Mouse (Mus musculus): ENCODE measurements around the gene Tada3. TPM values are rescaled to one million over a fixed set of nuclear protein-coding genes. Genes with fewer than 3 reads are reported as not detected.

Tada3 gene
- polyA plus RNA-seq, 1 experiment from 2014 or later = 64.5 TPM

DNA sequence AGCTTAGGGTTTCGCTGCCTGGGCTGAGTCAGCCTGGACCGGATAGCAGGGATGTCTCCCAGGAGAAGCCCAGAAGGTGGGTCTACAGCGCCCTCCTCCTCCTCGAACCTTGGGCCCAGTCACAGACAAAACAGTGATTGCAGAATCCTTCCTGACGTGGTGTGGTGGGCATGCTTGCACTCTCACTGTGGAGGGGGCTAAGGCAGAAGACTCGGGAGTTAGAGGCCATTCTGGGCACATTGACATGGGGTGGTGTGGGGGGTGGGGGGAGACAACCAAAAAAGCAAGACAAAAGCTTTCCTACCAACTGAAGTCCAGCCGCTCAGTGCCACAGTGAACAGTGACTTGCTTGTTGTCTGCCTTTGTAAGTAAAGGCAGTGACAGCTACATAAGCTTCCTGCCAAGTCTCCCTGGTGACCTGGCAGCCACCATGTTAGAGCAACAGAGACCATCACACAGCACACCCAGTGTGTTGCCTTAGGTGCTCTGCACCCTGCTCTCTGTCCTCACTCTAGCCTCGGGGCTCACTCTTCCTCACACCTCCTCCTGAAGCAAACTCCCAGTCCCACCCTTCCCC is 6.8 kb upstream of the Tada3 start:
- Histone ChIP-seq H3K9me3 (replicated peaks) (no peaks in the 10 kb centered on the region), H3K4me2 (replicated peaks) (no peak overlapping the region), H3K27me3 (no peaks in the 10 kb centered on the region), H3K4me1 (peaks cover under 1% of the 10 kb centered on the region; the same call in 1 of the 2 replicates), H3K4me3 (no peak overlapping the region), H3K36me3 (peaks cover 87% of the 10 kb centered on the region), H3K9ac (no peak overlapping the region), H3K27ac (no peak overlapping the region)
- no peak for ATAC-seq (ENCODE audit: low FRiP score)
- 90% methylated on average over 8 of the region's 8 CpGs for WGBS

DNA sequence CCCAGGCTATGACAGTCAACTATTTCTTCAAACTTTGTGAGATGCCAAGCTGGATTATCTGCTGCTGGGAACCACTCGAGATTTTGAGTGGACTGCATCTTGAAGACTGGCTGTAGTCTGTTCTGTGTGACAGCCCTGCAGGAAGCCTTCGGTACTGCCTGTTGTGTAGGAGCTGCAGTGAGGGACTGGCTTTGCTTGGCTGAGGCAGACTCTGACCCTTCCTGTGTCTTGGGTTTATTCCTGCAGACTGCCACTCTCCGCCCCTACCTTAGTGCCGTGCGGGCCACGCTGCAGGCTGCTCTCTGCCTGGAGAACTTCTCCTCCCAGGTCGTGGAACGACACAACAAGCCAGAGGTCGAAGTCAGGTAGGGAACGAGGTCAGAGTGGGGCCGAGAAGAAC is 2.8 kb upstream of the Tada3 start:
- no peak for ATAC-seq (ENCODE audit: low FRiP score)
- H3K27me3 ChIP-seq = no peaks in the 10 kb centered on the region
- no peak overlapping the region for H3K4me3 ChIP-seq
- no peak overlapping the region for H3K9ac ChIP-seq
- no peak overlapping the region for H3K27ac ChIP-seq
- no peak overlapping the region for H3K4me2 ChIP-seq (replicated peaks)
- H3K4me1 ChIP-seq = peaks cover 17% of the 10 kb centered on the region
- H3K9me3 ChIP-seq (replicated peaks) = no peaks in the 10 kb centered on the region
- WGBS = 93% methylated on average over 11 of the region's 11 CpGs
- H3K36me3 ChIP-seq = peaks cover 57% of the 10 kb centered on the region

DNA sequence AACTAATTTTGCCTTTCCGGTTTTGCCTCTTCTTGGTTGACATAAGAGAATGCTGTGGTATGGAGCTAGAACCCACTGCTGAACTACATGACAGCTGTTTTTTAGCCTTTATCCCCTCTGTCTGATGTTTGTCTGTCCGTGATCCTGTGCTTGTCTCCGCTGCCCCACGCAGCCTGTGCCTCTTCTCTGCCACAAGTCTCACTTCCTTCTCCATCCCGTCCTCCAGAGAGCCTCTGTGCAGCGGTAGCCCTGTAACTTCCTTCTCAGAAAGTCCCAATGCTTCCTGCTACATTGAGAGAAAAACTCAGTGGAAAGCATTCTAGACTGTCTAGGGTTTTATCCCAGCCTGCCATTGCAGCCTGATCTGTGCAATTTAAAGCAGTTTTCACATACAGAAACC is 1.6 kb upstream of the Tada3 start:
- no peak overlapping the region for H3K27ac ChIP-seq
- peaks cover 17% of the 10 kb centered on the region for H3K4me1 ChIP-seq
- H3K4me3 ChIP-seq = peak overlapping the region; percentile 85
- peak overlapping the region; percentile 96 for H3K4me2 ChIP-seq (replicated peaks)
- H3K9me3 ChIP-seq (replicated peaks) = no peaks in the 10 kb centered on the region
- H3K36me3 ChIP-seq = peaks cover 57% of the 10 kb centered on the region
- ATAC-seq (ENCODE audit: low FRiP score) = no peak
- WGBS = 88% methylated on average over 6 of the region's 6 CpGs
- H3K9ac ChIP-seq = peak overlapping the region; percentile 96; the same call in 1 of the 2 replicates
- H3K27me3 ChIP-seq = no peaks in the 10 kb centered on the region

DNA sequence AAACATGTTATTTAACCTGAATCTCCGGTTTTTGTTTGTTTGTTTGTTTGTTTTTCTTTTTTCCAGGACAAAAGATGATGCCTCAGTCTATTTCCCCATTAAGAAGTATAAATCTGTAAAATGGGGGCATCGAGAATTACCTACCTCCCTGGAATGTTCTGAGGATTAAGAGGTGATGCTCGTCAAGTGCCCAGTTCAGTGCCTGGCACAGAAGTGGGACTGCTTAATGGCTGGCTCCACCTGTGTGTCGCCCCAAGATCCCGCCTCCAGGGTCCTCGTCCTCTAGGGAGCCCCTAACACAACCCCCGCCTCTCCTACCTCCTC is 549 bp downstream of the Tada3 start:
- no peaks in the 10 kb centered on the region for H3K9me3 ChIP-seq (replicated peaks)
- peaks cover 17% of the 10 kb centered on the region for H3K4me1 ChIP-seq
- peak overlapping the region; percentile 95 for H3K27ac ChIP-seq
- H3K27me3 ChIP-seq = no peaks in the 10 kb centered on the region
- 12% methylated on average over 7 of the region's 7 CpGs for WGBS
- ATAC-seq (ENCODE audit: low FRiP score) = no peak
- H3K36me3 ChIP-seq = peaks cover 54% of the 10 kb centered on the region
- peak overlapping the region; percentile 96 for H3K9ac ChIP-seq
- peak overlapping the region; percentile 96 for H3K4me2 ChIP-seq (replicated peaks)
- peak overlapping the region; percentile 85 for H3K4me3 ChIP-seq

DNA sequence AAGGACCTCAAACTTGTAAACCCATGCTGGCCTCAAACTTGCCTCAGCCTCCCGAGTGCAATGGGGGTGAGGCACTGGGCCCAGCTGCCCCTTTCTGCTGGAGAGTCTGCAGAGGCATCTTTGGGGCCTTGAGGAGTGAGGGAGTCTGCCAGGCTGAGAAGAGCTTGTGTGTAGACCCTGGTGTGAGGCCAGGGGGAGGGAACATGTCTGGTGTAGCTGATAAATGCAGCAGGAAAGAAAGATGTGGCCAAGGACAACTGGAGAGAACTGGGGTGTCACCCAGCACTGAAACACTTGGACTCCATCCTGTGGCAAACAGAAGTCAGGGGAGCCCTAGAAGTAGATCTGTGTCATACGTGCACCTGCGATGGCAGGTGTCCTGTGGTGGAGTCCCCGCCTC is 4.2 kb downstream of the Tada3 start:
- Histone ChIP-seq H3K27me3 (no peaks in the 10 kb centered on the region), H3K27ac (no peak overlapping the region), H3K36me3 (peaks cover 72% of the 10 kb centered on the region), H3K9ac (no peak overlapping the region), H3K9me3 (replicated peaks) (no peaks in the 10 kb centered on the region), H3K4me1 (peaks cover 7% of the 10 kb centered on the region), H3K4me2 (replicated peaks) (no peak overlapping the region), H3K4me3 (no peak overlapping the region)
- WGBS = 86% methylated on average over 4 of the region's 4 CpGs
- ATAC-seq (ENCODE audit: low FRiP score) = no peak

DNA sequence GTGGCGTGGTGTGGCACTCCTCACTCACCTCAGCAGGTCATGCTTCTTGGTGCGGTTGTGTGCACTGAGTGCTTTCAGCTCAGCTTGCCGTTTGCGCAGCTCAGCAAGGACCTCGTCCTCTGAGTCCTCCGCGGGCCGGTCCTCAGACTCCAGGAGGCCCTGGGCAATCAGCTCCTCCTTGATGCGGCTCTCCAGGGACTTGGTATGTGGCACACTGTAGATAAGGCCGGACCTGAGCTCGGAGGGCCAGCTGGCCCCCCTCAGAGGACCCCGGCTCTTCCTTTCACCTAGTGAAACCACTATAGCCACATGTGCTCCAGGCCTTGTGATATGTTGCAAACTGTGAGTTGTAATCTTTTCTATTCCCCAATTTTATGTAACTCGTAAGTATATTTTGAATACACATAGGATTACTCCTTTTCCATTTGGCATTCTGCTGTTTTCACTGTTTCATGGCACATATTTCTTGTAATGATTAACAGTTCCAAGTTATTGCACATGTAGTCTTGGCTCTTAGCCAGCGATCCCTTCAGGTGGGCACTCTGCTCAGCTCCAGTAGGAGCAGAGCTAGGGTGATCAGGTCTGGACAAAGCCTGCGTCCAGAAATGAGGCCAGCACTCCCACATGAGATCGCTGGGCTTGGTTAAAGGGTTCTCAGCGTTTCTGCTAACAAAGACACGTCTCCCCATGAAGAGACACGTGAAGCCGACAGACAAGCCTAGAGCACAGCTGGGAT is 7.3 kb downstream of the Tada3 start:
- no peak for ATAC-seq (ENCODE audit: low FRiP score)
- no peak overlapping the region for H3K27ac ChIP-seq
- no peaks in the 10 kb centered on the region for H3K27me3 ChIP-seq
- no peaks in the 10 kb centered on the region for H3K4me1 ChIP-seq
- no peak overlapping the region for H3K4me2 ChIP-seq (replicated peaks)
- H3K9ac ChIP-seq = no peak overlapping the region
- no peaks in the 10 kb centered on the region for H3K9me3 ChIP-seq (replicated peaks)
- H3K4me3 ChIP-seq = no peak overlapping the region
- H3K36me3 ChIP-seq = peaks cover 76% of the 10 kb centered on the region
- WGBS = 93% methylated on average over 20 of the region's 20 CpGs

DNA sequence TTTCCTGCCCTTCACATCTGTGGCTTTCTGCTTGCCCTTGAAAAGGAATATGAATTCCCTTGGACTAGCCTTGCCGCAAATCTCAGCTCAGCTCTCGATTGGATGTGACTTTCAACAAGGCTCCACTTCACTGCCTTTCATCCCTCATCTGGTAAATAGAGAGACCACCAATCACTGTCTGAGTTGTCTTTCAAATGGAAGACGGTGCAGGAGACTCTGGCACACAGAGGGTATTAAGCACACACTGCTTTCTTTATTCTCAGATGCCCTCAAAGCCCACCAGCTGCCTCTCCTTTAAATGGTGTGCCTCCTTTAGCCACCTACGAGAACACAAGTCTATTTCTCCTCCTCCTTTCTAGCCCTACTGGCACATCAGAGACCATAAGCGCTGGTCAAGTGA is 9.1 kb downstream of the Tada3 start:
- no peaks in the 10 kb centered on the region for H3K4me1 ChIP-seq
- no peak for ATAC-seq (ENCODE audit: low FRiP score)
- H3K4me2 ChIP-seq (replicated peaks) = no peak overlapping the region
- no peak overlapping the region for H3K4me3 ChIP-seq
- peaks cover 62% of the 10 kb centered on the region for H3K36me3 ChIP-seq
- no peak overlapping the region for H3K27ac ChIP-seq
- WGBS = 83% methylated on average over 5 of the region's 5 CpGs
- H3K9ac ChIP-seq = no peak overlapping the region
- no peaks in the 10 kb centered on the region for H3K9me3 ChIP-seq (replicated peaks)
- H3K27me3 ChIP-seq = no peaks in the 10 kb centered on the region

DNA sequence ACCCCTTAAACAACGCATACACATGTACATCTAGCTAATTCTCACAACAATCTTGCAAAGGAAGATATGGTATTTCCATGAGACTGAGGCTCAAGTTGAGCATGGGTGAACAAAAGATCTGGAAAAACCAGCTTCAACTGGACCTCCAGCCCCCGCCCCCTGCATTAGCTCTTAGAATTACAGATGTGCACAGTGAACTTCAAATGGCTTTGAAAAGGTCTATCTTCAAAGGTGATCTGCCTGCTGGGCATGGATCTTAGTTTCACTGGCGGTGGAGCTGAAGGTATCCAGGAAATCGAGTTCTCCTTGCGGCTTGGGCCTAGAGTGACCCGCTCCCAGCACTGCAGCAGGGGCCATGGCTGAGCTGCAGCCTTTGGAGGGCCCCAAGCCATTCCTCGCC is 9.6 kb downstream of the Tada3 start:
- H3K9ac ChIP-seq = no peak overlapping the region

DNA sequence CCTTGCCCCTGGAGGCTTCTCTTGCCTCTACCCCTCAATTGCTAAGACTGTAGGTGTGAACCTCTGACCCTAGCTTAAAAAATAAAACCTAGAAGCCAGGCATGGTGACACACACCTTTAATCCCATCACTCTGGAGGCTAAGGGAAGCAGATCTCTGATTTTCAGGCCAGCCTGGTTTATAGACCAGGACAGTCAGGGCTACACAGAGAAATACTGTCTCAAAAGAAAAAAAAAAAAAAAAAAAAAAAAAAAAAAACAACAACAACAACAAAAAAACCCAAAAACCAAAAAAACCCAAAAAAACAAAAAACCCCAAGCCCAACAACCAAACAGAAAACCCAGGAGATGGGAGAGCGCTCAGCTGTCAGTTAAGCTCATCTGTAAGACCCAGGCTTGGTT is 10.1 kb downstream of the Tada3 start:
- Histone ChIP-seq H3K9ac (no peak overlapping the region), H3K4me2 (replicated peaks) (no peak overlapping the region), H3K4me3 (no peak overlapping the region), H3K27ac (no peak overlapping the region), H3K9me3 (replicated peaks) (no peaks in the 10 kb centered on the region), H3K36me3 (peaks cover 52% of the 10 kb centered on the region), H3K4me1 (no peaks in the 10 kb centered on the region), H3K27me3 (no peaks in the 10 kb centered on the region)
- ATAC-seq (ENCODE audit: low FRiP score) = no peak
- 96% methylated on average over 1 of the region's 1 CpGs for WGBS

More for the DNA sequence above, 9.6 kb downstream of the Tada3 start:
- Histone ChIP-seq H3K4me1 (no peaks in the 10 kb centered on the region), H3K4me2 (replicated peaks) (no peak overlapping the region), H3K36me3 (peaks cover 58% of the 10 kb centered on the region), H3K9me3 (replicated peaks) (no peaks in the 10 kb centered on the region), H3K27me3 (no peaks in the 10 kb centered on the region), H3K4me3 (no peak overlapping the region), H3K27ac (no peak overlapping the region)
- WGBS = 91% methylated on average over 7 of the region's 7 CpGs
- no peak for ATAC-seq (ENCODE audit: low FRiP score)

DNA sequence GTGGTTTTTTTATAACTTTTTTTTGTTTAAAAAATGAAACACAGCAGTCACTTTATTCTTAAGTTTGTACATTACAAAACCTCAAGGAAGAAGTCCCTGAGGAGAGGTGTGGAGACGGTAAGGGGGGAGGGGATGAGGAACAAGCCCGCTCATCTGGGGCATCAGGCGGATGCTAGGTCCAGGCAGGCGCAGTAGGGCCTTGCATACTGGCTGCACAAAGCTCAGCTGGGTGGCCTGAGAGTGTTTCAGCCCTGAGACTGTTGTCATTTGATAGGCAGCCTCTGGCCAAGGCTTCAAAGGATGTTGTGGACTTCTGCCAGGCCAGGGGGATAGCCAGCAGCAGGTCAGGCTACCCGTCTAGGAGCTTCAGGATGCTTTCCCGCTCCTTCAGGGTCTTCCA is 11.0 kb downstream of the Tada3 start:
- no peaks in the 10 kb centered on the region for H3K27me3 ChIP-seq
- WGBS = 90% methylated on average over 6 of the region's 6 CpGs
- no peak overlapping the region for H3K9ac ChIP-seq
- H3K4me3 ChIP-seq = no peak overlapping the region
- H3K4me2 ChIP-seq (replicated peaks) = no peak overlapping the region
- no peaks in the 10 kb centered on the region for H3K9me3 ChIP-seq (replicated peaks)
- H3K4me1 ChIP-seq = no peaks in the 10 kb centered on the region
- no peak overlapping the region for H3K27ac ChIP-seq
- ATAC-seq (ENCODE audit: low FRiP score) = no peak
- peaks cover 43% of the 10 kb centered on the region for H3K36me3 ChIP-seq

DNA sequence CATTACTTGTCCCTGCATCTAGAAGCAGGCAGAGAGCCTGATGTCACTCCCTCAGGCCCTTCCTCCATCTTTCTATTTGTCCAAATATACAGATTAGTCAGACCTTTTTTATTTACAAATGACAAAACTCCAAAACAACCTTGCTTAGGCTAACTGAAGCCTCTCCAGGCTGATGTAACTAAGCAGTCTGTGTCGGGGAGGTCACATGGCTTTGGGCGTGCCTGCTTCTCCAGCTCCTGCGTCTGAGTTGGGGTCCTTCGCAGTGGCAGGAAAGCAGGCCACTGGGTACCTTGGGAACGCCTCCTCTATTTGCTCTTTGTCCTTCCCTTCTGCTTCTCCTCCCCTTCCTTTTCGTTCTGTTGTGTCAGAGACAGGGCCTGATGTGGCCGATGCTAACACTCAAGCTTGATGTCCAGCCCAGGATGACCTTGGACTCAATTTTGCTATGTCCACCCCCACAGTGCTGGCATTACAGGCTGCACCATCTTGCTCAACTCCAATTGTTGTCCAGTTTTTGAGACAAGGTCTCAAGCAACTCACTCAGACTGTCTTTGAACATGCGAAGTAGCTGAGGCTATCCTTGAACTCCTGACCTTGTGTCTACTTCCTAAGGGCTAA is 13.1 kb downstream of the Tada3 start:
- Histone ChIP-seq H3K9me3 (replicated peaks) (no peaks in the 10 kb centered on the region), H3K27me3 (no peaks in the 10 kb centered on the region), H3K4me3 (no peak overlapping the region), H3K4me2 (replicated peaks) (no peak overlapping the region), H3K4me1 (no peaks in the 10 kb centered on the region), H3K9ac (no peak overlapping the region), H3K36me3 (peaks cover 23% of the 10 kb centered on the region), H3K27ac (no peak overlapping the region)
- no peak for ATAC-seq (ENCODE audit: low FRiP score)
- 71% methylated on average over 8 of the region's 8 CpGs for WGBS

DNA sequence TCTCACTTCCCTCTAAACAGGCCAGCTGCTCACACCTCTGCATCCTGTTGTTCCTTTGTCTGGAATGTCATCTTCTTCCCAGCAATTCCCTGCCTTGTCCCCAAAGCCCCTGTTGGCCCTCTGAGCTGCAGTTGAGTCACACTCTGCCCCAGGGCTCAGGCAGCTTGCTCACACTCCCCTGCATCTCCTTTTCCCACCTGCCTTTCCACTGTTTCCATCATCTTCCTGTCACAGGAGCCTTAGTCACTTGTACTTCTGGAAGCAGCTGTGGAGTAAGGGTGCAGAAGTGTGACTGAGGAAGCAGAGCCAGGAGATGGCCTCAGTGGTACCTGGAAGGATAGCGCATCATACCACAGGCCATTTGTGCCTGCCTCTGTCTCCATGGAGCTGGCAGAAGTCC is 15.4 kb downstream of the Tada3 start:
- Histone ChIP-seq H3K36me3 (peaks cover 11% of the 10 kb centered on the region), H3K4me1 (no peaks in the 10 kb centered on the region), H3K4me2 (replicated peaks) (no peak overlapping the region), H3K9me3 (replicated peaks) (no peaks in the 10 kb centered on the region), H3K27ac (no peak overlapping the region), H3K27me3 (no peaks in the 10 kb centered on the region; the same call in 1 of the 2 replicates), H3K4me3 (no peak overlapping the region), H3K9ac (no peak overlapping the region)
- ATAC-seq (ENCODE audit: low FRiP score) = no peak
- 95% methylated on average over 1 of the region's 1 CpGs for WGBS

DNA sequence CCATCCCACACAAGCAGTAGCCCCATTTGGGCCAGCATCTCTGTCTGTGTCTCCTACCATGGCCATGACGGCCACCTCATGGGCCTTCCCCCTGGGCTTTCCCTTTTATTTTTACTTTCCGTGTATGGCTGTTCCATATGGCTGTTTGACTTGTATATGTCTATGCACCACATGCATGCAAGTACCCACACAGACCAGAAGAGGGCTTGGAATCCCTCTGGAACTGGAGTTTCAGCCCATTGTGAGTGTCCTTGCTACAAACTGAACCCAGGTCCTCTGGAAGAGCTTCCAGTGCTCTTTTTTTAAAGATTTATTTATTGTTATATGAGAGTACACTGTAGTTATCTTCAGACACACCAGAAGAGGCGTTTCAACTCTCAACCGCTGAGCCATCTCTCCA is 16.2 kb downstream of the Tada3 start:
- ATAC-seq (ENCODE audit: low FRiP score) = no peak
- WGBS = 67% methylated on average over 4 of the region's 4 CpGs
- H3K27me3 ChIP-seq = no peaks in the 10 kb centered on the region; the same call in 1 of the 2 replicates
- no peak overlapping the region for H3K4me3 ChIP-seq
- H3K4me2 ChIP-seq (replicated peaks) = no peak overlapping the region
- no peak overlapping the region for H3K9ac ChIP-seq
- peaks cover 4% of the 10 kb centered on the region; the same call in 1 of the 2 replicates for H3K36me3 ChIP-seq
- no peak overlapping the region for H3K27ac ChIP-seq
- no peaks in the 10 kb centered on the region for H3K4me1 ChIP-seq
- no peaks in the 10 kb centered on the region for H3K9me3 ChIP-seq (replicated peaks)
